Mouse (Mus musculus): ENCODE measurements at regions not wholly inside any gene's neighbourhood (a gene's known extent, or its start where the extent isn't known, plus 50 kb on each side); places are given as distances from the start of the nearest gene placed in this dataset.

DNA sequence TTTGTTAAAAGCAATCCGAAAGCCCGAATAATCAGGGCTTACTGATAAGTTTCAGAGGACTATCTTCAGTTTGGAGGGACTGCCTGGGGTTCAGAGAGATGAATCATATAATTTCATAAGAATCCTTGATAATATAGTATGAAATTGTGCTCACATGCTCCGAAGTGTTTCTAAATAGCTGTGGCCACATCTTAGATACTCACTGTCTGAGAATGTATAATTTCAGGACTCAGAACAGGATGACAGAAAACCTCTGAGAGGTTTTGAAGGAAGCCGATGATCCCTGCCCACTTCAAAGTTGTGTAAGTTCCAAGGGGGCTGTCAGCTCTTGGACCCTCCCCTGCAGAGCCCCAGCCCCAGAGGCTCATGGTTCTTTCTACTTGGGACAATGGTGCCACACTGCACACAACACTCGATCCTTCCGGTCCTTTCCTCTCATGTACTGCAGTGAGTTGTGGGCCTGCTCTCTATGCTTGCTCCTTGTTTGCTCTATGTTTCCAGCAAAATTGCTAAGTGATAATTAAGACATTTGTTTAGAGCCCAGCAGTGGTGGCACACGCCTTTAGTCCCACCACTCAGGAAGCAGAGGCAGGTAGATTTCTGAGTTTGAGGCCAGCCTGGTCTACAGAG, 174.0 kb downstream of the Dact1 start:
- no peak overlapping the region for H3K4me2 ChIP-seq
- 79% methylated on average over 7 of the region's 7 CpGs for WGBS
- no peak for ATAC-seq (ENCODE audit: borderline replicate concordance, extremely low read depth, low FRiP score, low TSS enrichment)
- H3K4me1 ChIP-seq, result peaks cover 24% of the 10 kb centered on the region
- no peaks in the 10 kb centered on the region for H3K9me3 ChIP-seq
- H3K27me3 ChIP-seq, result no peaks in the 10 kb centered on the region
- H3K36me3 ChIP-seq, result no peaks in the 10 kb centered on the region
- H3K27ac ChIP-seq, result no peak overlapping the region
- H3K9ac ChIP-seq, result no peak overlapping the region
- no peak overlapping the region for H3K4me3 ChIP-seq

DNA sequence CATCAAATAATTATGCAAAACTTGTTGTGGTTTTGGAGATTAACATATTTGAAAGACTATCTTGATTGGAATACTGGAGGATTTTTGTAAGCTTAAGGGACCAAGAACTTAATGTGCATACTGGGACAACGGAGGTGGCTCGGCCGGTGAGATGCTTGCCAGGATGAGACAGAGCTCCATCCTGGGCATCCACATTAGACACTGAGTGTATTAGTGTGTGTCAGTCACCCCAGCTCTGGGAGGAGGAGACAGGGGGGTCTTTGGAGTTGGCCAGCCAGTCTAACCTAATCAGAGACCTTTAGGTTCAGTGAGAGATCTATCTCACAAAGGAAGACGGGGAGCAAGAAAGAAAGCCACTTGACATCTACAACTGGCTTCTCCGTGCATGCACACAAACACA, 174.6 kb downstream of the Dact1 start:
- Histone ChIP-seq H3K9me3 (no peaks in the 10 kb centered on the region), H3K4me2 (no peak overlapping the region), H3K27ac (no peak overlapping the region), H3K36me3 (no peaks in the 10 kb centered on the region), H3K4me3 (no peak overlapping the region), H3K9ac (no peak overlapping the region), H3K4me1 (peaks cover 30% of the 10 kb centered on the region), H3K27me3 (no peaks in the 10 kb centered on the region)
- 93% methylated on average over 5 of the region's 5 CpGs for WGBS
- no peak for ATAC-seq (ENCODE audit: borderline replicate concordance, extremely low read depth, low FRiP score, low TSS enrichment)

GRCm38 (mm10) chr12:71486078-71486477, 176.4 kb downstream of the Dact1 start:
- WGBS, result 85% methylated on average over 12 of the region's 12 CpGs
- Histone ChIP-seq H3K4me3 (no peak overlapping the region), H3K9me3 (no peaks in the 10 kb centered on the region), H3K27me3 (no peaks in the 10 kb centered on the region), H3K4me1 (peaks cover 41% of the 10 kb centered on the region), H3K27ac (no peak overlapping the region), H3K9ac (no peak overlapping the region), H3K4me2 (no peak overlapping the region), H3K36me3 (no peaks in the 10 kb centered on the region)
- no peak for ATAC-seq (ENCODE audit: borderline replicate concordance, extremely low read depth, low FRiP score, low TSS enrichment)

- Histone ChIP-seq H3K9ac (no peak overlapping the region), H3K27me3 (no peaks in the 10 kb centered on the region), H3K4me3 (no peak overlapping the region), H3K9me3 (no peaks in the 10 kb centered on the region), H3K4me2 (no peak overlapping the region), H3K4me1 (peaks cover 24% of the 10 kb centered on the region; the same call in 1 of the 2 replicates), H3K36me3 (no peaks in the 10 kb centered on the region), H3K27ac (no peak overlapping the region)
- no peak for ATAC-seq (ENCODE audit: borderline replicate concordance, extremely low read depth, low FRiP score, low TSS enrichment)
- WGBS, result 60% methylated on average over 6 of the region's 6 CpGs
Observed at GRCm38 (mm10) chr12:71487591-71488435, 178.1 kb downstream of the Dact1 start.

DNA sequence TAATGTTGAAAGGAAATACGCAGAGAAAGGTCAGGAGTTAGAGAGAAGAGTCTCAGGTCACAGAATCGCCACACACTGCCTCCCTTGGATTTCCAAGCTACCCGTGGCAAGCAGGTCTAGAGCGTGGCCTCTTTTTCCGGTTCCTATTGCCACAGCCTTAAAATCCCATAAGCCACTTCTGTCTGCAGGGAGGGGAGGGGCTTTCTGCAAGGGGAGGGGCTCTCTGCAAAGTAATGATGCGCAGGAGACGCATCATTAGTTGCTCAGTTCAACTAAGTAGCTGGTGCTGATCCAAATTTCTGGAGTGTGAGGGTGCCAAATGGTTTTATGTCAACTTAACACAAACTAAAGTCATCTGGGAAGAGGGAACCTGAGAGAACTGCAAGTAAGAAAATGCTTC, 179.6 kb downstream of the Dact1 start:
- ATAC-seq (ENCODE audit: borderline replicate concordance, extremely low read depth, low FRiP score, low TSS enrichment), result no peak; the same call in 1 of the 2 replicates

GRCm38 (mm10) chr12:71494803-71495293, 185.2 kb downstream of the Dact1 start:
- no peak overlapping the region for H3K9ac ChIP-seq
- ATAC-seq (ENCODE audit: borderline replicate concordance, extremely low read depth, low FRiP score, low TSS enrichment), result no peak
- 0 out of 2 replicates have a peak, but pooled peaks cover 6% of the 10 kb centered on the region for H3K4me1 ChIP-seq
- H3K4me2 ChIP-seq, result no peak overlapping the region
- no peaks in the 10 kb centered on the region for H3K36me3 ChIP-seq
- no peak overlapping the region for H3K4me3 ChIP-seq
- no peak overlapping the region for H3K27ac ChIP-seq
- H3K27me3 ChIP-seq, result no peaks in the 10 kb centered on the region
- no peaks in the 10 kb centered on the region for H3K9me3 ChIP-seq
- WGBS, result 66% methylated on average over 10 of the region's 10 CpGs

More for the DNA sequence above, 179.6 kb downstream of the Dact1 start:
- no peaks in the 10 kb centered on the region for H3K27me3 ChIP-seq
- 42% methylated on average over 7 of the region's 7 CpGs for WGBS
- H3K4me2 ChIP-seq, result no peak overlapping the region
- no peak overlapping the region for H3K27ac ChIP-seq
- no peak overlapping the region for H3K9ac ChIP-seq
- no peak overlapping the region for H3K4me3 ChIP-seq
- H3K9me3 ChIP-seq, result no peaks in the 10 kb centered on the region
- no peaks in the 10 kb centered on the region for H3K36me3 ChIP-seq
- H3K4me1 ChIP-seq, result peaks cover 20% of the 10 kb centered on the region; the same call in 1 of the 2 replicates

- 66% methylated on average over 14 of the region's 14 CpGs for WGBS
Observed at GRCm38 (mm10) chr12:71498246-71499029, 188.8 kb downstream of the Dact1 start.

GRCm38 (mm10) chr12:71501299-71501810, 191.7 kb downstream of the Dact1 start:
- 41% methylated on average over 7 of the region's 7 CpGs for WGBS
- Histone ChIP-seq H3K9ac (no peak overlapping the region), H3K9me3 (no peaks in the 10 kb centered on the region), H3K4me1 (no peaks in the 10 kb centered on the region), H3K36me3 (no peaks in the 10 kb centered on the region), H3K4me2 (no peak overlapping the region), H3K27me3 (no peaks in the 10 kb centered on the region), H3K4me3 (no peak overlapping the region), H3K27ac (no peak overlapping the region)
- ATAC-seq (ENCODE audit: borderline replicate concordance, extremely low read depth, low FRiP score, low TSS enrichment), result no peak

More at GRCm38 (mm10) chr12:71498246-71499029, 188.8 kb downstream of the Dact1 start:
- Histone ChIP-seq H3K9me3 (no peaks in the 10 kb centered on the region), H3K4me1 (no peaks in the 10 kb centered on the region), H3K27ac (no peak overlapping the region), H3K4me3 (no peak overlapping the region), H3K36me3 (no peaks in the 10 kb centered on the region), H3K9ac (no peak overlapping the region), H3K27me3 (no peaks in the 10 kb centered on the region), H3K4me2 (no peak overlapping the region)
- ATAC-seq (ENCODE audit: borderline replicate concordance, extremely low read depth, low FRiP score, low TSS enrichment), result no peak

DNA sequence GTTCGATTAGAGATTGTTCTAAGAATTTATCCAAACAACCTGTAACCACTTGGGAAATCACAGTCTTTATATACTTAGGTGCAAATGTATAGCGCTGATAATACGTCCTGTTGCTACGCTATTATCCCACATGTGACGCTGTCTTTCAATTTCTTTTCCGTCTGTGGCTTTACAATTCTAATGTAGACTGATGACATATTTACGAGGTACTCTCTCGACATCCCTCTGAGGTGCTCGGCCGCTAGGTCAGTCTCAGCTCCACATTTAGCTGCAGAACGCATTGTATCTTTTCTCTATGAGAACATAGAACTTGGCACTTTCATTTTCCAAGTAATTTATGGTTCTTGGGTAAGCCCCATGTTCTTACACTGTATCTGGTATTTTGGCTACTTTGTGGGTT, 193.6 kb downstream of the Dact1 start:
- Histone ChIP-seq H3K27me3 (no peaks in the 10 kb centered on the region), H3K4me3 (no peak overlapping the region), H3K36me3 (no peaks in the 10 kb centered on the region), H3K4me2 (no peak overlapping the region), H3K9ac (no peak overlapping the region), H3K9me3 (no peaks in the 10 kb centered on the region), H3K4me1 (no peaks in the 10 kb centered on the region), H3K27ac (no peak overlapping the region)
- ATAC-seq (ENCODE audit: borderline replicate concordance, extremely low read depth, low FRiP score, low TSS enrichment), result no peak
- WGBS, result 56% methylated on average over 11 of the region's 11 CpGs

DNA sequence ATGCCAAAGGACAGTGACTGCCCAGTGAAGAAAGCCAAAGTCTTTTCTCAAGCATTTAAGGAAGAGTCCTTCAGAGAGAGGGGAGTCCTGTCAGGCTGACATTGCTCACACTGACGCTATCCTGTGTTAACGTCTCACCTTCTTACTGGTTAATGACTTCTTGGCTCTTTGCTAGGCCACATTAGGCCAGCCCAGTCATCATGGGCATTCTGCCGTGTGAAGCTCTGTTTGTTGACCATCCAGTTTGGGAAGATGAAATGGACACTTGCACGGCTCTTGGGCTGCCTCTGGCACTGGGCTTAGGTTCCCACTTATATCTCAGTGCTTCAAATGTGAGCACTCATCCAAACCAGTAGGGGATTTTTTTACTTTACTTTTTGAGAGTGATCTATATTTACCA, 196.5 kb downstream of the Dact1 start:
- WGBS, result 58% methylated on average over 4 of the region's 4 CpGs
- H3K4me1 ChIP-seq, result no peaks in the 10 kb centered on the region
- no peak overlapping the region for H3K4me2 ChIP-seq
- H3K4me3 ChIP-seq, result no peak overlapping the region
- H3K36me3 ChIP-seq, result no peaks in the 10 kb centered on the region
- no peak overlapping the region for H3K27ac ChIP-seq
- no peak overlapping the region for H3K9ac ChIP-seq
- H3K9me3 ChIP-seq, result no peaks in the 10 kb centered on the region
- H3K27me3 ChIP-seq, result no peaks in the 10 kb centered on the region
- no peak for ATAC-seq (ENCODE audit: borderline replicate concordance, extremely low read depth, low FRiP score, low TSS enrichment)

- H3K27ac ChIP-seq, result no peak overlapping the region
- no peak overlapping the region for H3K9ac ChIP-seq
- WGBS, result 56% methylated on average over 1 of the region's 1 CpGs
- H3K27me3 ChIP-seq, result no peaks in the 10 kb centered on the region
- no peak overlapping the region for H3K4me3 ChIP-seq
- ATAC-seq (ENCODE audit: borderline replicate concordance, extremely low read depth, low FRiP score, low TSS enrichment), result no peak
- H3K36me3 ChIP-seq, result no peaks in the 10 kb centered on the region
- H3K4me2 ChIP-seq, result no peak overlapping the region
- no peaks in the 10 kb centered on the region for H3K9me3 ChIP-seq
- no peaks in the 10 kb centered on the region for H3K4me1 ChIP-seq
Observed at GRCm38 (mm10) chr12:71506716-71507115, 197.0 kb downstream of the Dact1 start.

Data from lung, embryonic 15.5 days (tissue).